Mouse (Mus musculus): ENCODE results near the gene Pcdh15. TPM values are rescaled to one million over a fixed set of nuclear protein-coding genes. Genes with fewer than 3 reads are reported as not detected.

Gene Pcdh15
- polyA plus RNA-seq, 1 experiment from 2014 or later = 0.87 TPM

DNA sequence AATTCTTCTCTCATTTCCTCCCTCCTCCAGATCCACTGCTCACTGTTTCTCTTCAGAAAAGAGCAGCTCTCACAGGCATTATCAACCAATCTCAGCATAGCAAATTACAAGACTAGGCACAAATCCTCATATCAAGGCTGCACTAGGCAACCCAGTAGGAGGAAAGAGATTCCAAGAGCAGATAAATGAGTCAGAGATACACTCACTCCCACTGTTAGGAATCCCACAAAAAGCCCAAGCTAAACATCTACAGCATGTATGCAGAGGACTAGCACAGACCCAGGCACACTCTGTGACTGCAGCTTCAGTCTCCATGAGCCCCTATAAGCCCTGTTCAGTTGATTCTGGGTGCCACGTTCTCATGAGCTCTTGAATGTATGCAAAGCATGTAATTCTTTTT lies 829.5 kb downstream of the Pcdh15 start:
- Histone ChIP-seq H3K4me3 (no peak overlapping the region), H3K9ac (no peak overlapping the region), H3K4me1 (no peaks in the 10 kb centered on the region), H3K27ac (no peak overlapping the region), H3K27me3 (no peaks in the 10 kb centered on the region), H3K9me3 (no peaks in the 10 kb centered on the region), H3K4me2 (no peak overlapping the region), H3K36me3 (no peaks in the 10 kb centered on the region)
- no peak for ATAC-seq (ENCODE audit: insufficient number of reproducible peaks, low FRiP score, low TSS enrichment, low read depth)
- WGBS = 81% methylated on average over 1 of the region's 1 CpGs

DNA sequence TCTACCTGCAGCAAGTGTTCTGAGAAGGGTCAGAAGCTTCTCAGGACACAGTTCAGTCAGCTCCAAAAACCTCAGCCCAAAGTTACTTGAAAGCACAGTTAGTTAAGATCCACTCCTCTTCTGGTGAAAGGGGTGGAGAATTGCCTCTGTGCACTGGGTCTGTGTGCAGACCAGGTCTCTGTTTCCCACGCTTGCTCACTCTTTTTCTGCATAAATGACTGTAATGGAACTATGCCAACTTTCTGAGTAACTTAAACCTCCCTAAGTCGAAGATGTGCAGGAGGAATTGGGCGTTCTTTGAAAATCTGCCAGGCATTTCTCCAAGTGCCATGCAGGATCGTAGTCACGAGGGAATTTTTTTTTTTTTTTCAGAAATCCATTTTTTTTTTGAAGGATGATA lies 830.6 kb downstream of the Pcdh15 start:
- no peak overlapping the region for H3K4me3 ChIP-seq
- H3K27ac ChIP-seq = no peak overlapping the region
- no peaks in the 10 kb centered on the region for H3K9me3 ChIP-seq
- no peak overlapping the region for H3K9ac ChIP-seq
- H3K36me3 ChIP-seq = no peaks in the 10 kb centered on the region
- H3K27me3 ChIP-seq = no peaks in the 10 kb centered on the region
- 32% methylated on average over 5 of the region's 5 CpGs for WGBS
- H3K4me1 ChIP-seq = no peaks in the 10 kb centered on the region
- no peak for ATAC-seq (ENCODE audit: insufficient number of reproducible peaks, low FRiP score, low TSS enrichment, low read depth)
- H3K4me2 ChIP-seq = no peak overlapping the region

DNA sequence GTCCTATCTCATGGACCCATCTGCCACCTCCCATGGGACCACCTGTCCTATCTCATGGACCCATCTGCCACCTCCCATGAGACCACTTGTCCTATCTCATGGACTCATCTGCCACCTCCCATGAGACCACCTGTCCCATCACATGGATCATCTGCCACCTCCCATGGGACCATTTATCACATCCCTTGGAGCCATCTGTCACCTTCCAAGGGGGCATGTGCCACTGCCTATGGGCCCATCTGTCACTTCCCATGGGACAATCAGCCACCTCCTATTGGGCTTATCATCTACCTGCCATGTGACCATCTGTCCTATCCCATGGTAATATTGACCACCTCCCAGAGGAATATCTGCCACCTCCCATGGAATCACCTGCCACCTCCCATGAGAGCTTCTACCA lies 832.0 kb downstream of the Pcdh15 start:
- no peak for ATAC-seq (ENCODE audit: insufficient number of reproducible peaks, low FRiP score, low TSS enrichment, low read depth)
- Histone ChIP-seq H3K4me3 (no peak overlapping the region), H3K9ac (no peak overlapping the region), H3K9me3 (no peaks in the 10 kb centered on the region), H3K4me1 (no peaks in the 10 kb centered on the region), H3K36me3 (no peaks in the 10 kb centered on the region), H3K27me3 (no peaks in the 10 kb centered on the region), H3K4me2 (no peak overlapping the region), H3K27ac (no peak overlapping the region)

DNA sequence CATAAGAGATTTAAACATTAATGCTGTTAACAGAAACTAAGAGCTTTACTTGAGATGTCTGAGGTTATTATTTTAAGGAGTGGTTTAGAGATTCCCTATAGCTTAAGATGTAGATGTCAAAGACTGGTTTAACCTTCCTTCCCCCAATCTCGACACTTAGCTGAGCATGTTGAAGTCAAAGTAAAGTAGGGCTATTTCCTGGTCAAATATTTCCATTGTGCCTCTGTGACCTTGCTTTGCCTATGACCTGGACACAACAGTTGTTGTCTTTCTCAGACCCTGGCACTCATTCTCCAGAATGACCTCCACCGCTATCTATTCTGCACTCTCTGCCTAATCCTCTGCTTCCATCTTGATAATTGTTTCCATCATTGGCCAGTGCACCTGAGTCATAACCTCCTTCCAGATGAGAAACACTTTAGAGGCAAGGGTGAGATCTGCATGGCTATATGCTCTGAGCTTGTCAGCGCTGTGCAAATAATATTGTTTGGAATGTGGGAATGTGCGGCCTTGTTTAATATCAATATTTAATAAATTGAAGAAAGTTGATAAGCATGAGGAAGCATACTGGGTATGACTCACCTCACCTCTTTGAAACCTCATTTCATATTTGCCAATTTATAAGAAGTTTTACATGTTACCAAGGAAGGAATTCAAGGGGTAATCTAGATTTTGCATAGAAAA lies 833.0 kb downstream of the Pcdh15 start:
- Histone ChIP-seq H3K36me3 (no peaks in the 10 kb centered on the region), H3K9me3 (no peaks in the 10 kb centered on the region), H3K4me2 (no peak overlapping the region), H3K4me3 (no peak overlapping the region), H3K27me3 (no peaks in the 10 kb centered on the region), H3K9ac (no peak overlapping the region), H3K4me1 (no peaks in the 10 kb centered on the region), H3K27ac (no peak overlapping the region)
- 89% methylated on average over 4 of the region's 4 CpGs for WGBS
- no peak for ATAC-seq (ENCODE audit: insufficient number of reproducible peaks, low FRiP score, low TSS enrichment, low read depth)

DNA sequence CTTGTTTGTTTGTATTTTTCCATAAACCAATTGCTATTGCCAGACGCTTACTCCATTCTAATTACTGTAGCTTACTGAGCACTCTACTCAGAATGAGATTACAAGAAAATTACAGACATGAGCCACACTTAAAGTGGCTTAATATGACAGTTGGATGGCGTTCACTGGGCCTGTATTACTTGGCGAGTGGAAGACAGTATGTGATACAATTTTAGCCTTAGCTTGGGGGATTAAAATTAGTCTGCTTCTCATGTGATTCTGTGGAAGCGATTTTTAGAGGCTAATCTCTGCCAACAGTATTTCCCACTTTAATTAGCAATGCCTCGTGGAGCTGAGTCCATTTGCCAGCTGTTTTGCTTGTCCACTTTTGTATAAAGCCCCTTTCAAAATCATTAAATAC lies 837.0 kb downstream of the Pcdh15 start:
- Histone ChIP-seq H3K9me3 (no peaks in the 10 kb centered on the region), H3K36me3 (no peaks in the 10 kb centered on the region), H3K9ac (no peak overlapping the region), H3K4me3 (no peak overlapping the region), H3K27ac (no peak overlapping the region), H3K27me3 (no peaks in the 10 kb centered on the region), H3K4me2 (no peak overlapping the region), H3K4me1 (no peaks in the 10 kb centered on the region)
- 52% methylated on average over 5 of the region's 5 CpGs for WGBS
- no peak for ATAC-seq (ENCODE audit: insufficient number of reproducible peaks, low FRiP score, low TSS enrichment, low read depth)

DNA sequence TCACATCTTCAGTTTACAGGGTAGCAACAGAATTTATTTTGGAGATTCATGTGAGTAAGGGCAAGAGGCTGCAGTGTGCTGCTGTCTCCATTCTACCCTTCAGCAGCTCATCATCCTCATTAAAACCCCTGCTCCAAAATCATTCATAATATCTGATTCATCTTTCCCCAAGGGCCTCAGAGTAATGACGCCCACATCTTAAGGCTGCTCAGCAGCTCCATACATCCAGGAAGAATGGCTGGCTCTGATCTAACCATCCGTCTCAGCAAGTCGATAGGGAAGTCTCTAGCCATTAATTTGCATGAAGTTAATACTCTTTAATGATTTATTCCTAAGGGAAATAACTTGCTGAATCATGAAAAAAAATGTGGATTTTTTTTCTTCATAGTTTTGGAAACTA lies 839.8 kb downstream of the Pcdh15 start:
- WGBS = 63% methylated on average over 3 of the region's 3 CpGs
- no peak overlapping the region for H3K4me2 ChIP-seq
- no peaks in the 10 kb centered on the region for H3K27me3 ChIP-seq
- ATAC-seq (ENCODE audit: insufficient number of reproducible peaks, low FRiP score, low TSS enrichment, low read depth) = no peak
- no peaks in the 10 kb centered on the region for H3K4me1 ChIP-seq
- no peaks in the 10 kb centered on the region for H3K9me3 ChIP-seq
- no peak overlapping the region for H3K4me3 ChIP-seq
- no peaks in the 10 kb centered on the region for H3K36me3 ChIP-seq
- H3K9ac ChIP-seq = no peak overlapping the region
- no peak overlapping the region for H3K27ac ChIP-seq

DNA sequence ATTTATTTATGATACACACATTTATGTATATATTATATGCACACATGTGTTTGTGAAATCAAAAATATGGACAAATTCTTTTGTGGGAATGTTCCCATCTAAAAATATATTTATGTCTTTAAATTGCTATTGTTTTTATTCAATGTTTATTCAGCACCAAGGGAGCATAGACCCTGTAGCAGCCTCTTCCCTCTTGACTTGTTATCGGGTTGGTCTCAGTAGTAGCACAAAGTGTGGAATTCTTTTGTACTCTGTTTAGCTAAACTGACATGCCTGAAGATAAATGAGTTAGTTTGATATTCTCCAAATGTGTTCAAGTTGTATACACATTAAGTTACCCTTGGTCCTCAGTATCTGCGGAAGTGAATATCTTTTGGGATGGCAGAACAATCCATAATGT lies 848.7 kb downstream of the Pcdh15 start:
- Histone ChIP-seq H3K9me3 (no peaks in the 10 kb centered on the region), H3K4me1 (no peaks in the 10 kb centered on the region), H3K4me3 (no peak overlapping the region), H3K27ac (no peak overlapping the region), H3K36me3 (no peaks in the 10 kb centered on the region), H3K27me3 (no peaks in the 10 kb centered on the region), H3K4me2 (no peak overlapping the region), H3K9ac (no peak overlapping the region)
- ATAC-seq (ENCODE audit: insufficient number of reproducible peaks, low FRiP score, low TSS enrichment, low read depth) = no peak
- WGBS = 91% methylated on average over 2 of the region's 2 CpGs

DNA sequence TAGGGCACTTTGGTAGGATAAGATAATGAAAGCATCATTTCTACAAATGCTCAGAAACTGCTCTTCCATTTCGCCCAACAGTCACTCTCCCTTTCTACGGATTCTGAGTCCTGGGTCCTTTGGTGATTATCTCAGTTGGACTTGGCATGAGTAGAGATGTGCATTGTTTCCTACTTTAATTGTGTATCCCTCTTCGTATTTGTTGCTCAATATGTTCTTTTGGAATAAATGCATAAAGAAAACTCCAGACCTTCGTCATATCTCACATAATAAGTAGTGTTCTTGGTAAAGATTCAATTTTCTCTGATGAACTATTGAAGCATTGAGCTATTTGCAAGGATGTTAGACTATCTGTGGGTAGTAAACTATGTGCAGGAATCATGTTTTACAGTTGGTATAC lies 854.2 kb downstream of the Pcdh15 start:
- Histone ChIP-seq H3K9ac (no peak overlapping the region), H3K36me3 (no peaks in the 10 kb centered on the region), H3K9me3 (no peaks in the 10 kb centered on the region), H3K4me1 (no peaks in the 10 kb centered on the region), H3K4me3 (no peak overlapping the region), H3K27ac (no peak overlapping the region), H3K4me2 (no peak overlapping the region), H3K27me3 (no peaks in the 10 kb centered on the region)
- 87% methylated on average over 4 of the region's 4 CpGs for WGBS
- ATAC-seq (ENCODE audit: insufficient number of reproducible peaks, low FRiP score, low TSS enrichment, low read depth) = no peak

DNA sequence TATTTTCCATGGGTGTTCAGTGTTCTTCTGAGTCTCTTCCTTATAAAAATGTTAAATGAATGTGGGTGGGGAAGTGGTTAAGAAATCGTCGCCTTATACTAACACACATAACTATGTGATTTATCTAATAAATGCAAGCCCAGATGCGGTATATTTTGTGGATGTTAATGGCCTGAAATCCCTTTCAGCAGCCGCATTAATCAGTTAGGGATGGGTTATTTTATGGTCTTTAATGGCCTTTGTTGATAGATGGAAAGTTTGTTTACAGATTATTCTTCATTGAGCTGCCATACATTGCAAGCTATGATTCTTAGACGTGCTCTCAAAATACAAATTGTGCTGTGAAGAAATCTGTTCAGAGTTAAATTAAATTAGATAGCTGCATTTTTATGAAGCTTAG lies 884.9 kb downstream of the Pcdh15 start:
- Histone ChIP-seq H3K4me2 (no peak overlapping the region), H3K9me3 (no peaks in the 10 kb centered on the region), H3K27ac (no peak overlapping the region), H3K27me3 (no peaks in the 10 kb centered on the region), H3K4me1 (no peaks in the 10 kb centered on the region), H3K4me3 (no peak overlapping the region), H3K9ac (no peak overlapping the region), H3K36me3 (no peaks in the 10 kb centered on the region)
- 54% methylated on average over 5 of the region's 5 CpGs for WGBS
- ATAC-seq (ENCODE audit: insufficient number of reproducible peaks, low FRiP score, low TSS enrichment, low read depth) = no peak

DNA sequence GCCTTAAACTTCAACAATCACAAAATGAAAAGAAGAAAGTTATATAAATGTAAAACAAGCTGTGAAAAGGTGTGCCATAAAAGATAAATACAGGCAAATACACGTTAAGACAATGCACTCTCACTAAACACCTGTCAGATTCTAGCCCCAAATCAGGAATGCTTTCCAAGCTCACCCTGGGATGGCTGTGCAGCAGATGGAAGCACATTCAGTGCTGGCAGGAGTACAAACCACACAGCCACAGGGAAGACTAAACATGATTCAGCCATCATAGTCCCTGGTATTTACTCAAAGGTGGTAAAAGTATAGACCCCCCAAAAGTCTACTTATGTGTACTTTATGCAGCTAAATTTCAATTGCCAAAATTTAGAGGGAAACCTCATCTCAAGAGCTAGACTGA lies 909.7 kb downstream of the Pcdh15 start:
- no peak overlapping the region for H3K4me3 ChIP-seq
- WGBS = 23% methylated on average over 1 of the region's 1 CpGs
- H3K4me1 ChIP-seq = no peaks in the 10 kb centered on the region
- H3K27me3 ChIP-seq = no peaks in the 10 kb centered on the region
- H3K4me2 ChIP-seq = no peak overlapping the region
- no peak overlapping the region for H3K27ac ChIP-seq
- H3K9ac ChIP-seq = no peak overlapping the region
- ATAC-seq (ENCODE audit: insufficient number of reproducible peaks, low FRiP score, low TSS enrichment, low read depth) = no peak
- no peaks in the 10 kb centered on the region for H3K36me3 ChIP-seq
- H3K9me3 ChIP-seq = no peaks in the 10 kb centered on the region

DNA sequence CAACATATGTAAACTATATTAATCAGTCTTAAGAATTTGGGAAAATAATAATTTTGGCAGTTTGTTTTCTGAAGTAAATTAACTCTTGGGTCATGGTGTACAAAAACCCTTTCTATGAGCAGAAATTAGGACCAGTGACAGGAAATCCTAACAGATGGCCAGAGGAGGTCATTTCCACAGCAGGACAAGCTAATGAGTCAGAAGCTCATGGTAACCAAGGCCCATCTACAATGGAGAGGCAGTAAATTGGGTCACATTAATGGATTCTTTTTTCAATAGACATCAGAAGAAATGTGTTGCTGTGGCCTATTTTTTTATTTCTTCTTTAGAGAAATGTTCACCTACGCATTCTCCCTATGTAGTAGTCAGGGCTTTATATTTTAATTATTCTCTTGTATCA lies 923.9 kb downstream of the Pcdh15 start:
- Histone ChIP-seq H3K4me2 (no peak overlapping the region), H3K9me3 (no peaks in the 10 kb centered on the region), H3K4me3 (no peak overlapping the region), H3K27me3 (no peaks in the 10 kb centered on the region), H3K36me3 (no peaks in the 10 kb centered on the region), H3K27ac (no peak overlapping the region), H3K4me1 (no peaks in the 10 kb centered on the region), H3K9ac (no peak overlapping the region)
- 78% methylated on average over 1 of the region's 1 CpGs for WGBS
- ATAC-seq (ENCODE audit: insufficient number of reproducible peaks, low FRiP score, low TSS enrichment, low read depth) = no peak

DNA sequence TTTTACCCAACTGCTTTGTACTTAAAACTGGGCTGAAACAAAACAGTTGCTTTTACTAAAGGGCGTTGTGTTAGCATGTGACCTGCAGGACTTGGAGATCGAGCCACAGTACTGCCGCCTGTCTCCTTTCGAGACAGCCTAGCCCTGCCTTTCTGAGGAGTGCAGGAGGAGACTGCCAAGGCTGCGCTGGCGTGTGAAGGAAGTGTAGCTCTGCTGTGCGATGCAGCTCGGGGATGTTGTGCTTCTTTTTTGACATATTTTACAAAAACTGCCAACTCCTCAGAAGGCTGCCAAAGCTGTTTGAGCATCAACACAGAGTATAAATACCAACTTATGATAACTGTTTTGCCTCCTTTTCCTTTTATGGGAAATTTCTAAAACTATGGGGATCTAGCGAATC lies 953.9 kb downstream of the Pcdh15 start:
- no peak overlapping the region for H3K4me3 ChIP-seq
- WGBS = 58% methylated on average over 9 of the region's 9 CpGs
- no peak overlapping the region for H3K9ac ChIP-seq
- H3K4me2 ChIP-seq = no peak overlapping the region
- no peaks in the 10 kb centered on the region for H3K36me3 ChIP-seq
- H3K27me3 ChIP-seq = no peaks in the 10 kb centered on the region
- H3K9me3 ChIP-seq = no peaks in the 10 kb centered on the region
- ATAC-seq (ENCODE audit: insufficient number of reproducible peaks, low FRiP score, low TSS enrichment, low read depth) = no peak
- H3K27ac ChIP-seq = no peak overlapping the region
- no peaks in the 10 kb centered on the region for H3K4me1 ChIP-seq

DNA sequence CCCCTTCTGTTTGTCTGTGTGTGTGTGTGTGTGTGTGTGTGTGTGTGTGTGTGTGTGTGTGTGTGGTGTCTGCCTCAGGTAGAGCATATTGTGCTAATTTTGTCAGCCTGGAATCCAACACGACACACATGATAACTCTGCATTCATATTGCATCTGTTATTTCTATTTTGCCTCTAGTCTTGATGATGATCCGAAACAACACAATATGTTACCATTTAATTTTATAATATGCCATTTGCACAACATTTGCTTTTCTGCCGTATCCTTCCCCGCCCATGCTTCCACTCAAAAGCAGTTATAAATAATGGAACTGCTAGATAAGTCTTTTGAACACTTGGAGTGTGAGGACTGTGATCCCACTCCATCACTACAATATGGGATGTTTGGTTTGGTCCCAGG lies 987.5 kb downstream of the Pcdh15 start:
- Histone ChIP-seq H3K36me3 (no peaks in the 10 kb centered on the region), H3K4me3 (no peak overlapping the region), H3K27ac (no peak overlapping the region), H3K9me3 (no peaks in the 10 kb centered on the region), H3K9ac (no peak overlapping the region), H3K4me1 (no peaks in the 10 kb centered on the region), H3K4me2 (no peak overlapping the region), H3K27me3 (no peaks in the 10 kb centered on the region)
- no peak for ATAC-seq (ENCODE audit: insufficient number of reproducible peaks, low FRiP score, low TSS enrichment, low read depth)
- 82% methylated on average over 4 of the region's 4 CpGs for WGBS

Data from limb, embryonic 15.5 days (tissue).